Mouse (Mus musculus) embryonic facial prominence, embryonic 11.5 days (tissue): ENCODE measurements around the gene Mme. TPM values are rescaled to one million over a fixed set of nuclear protein-coding genes. Genes with fewer than 3 reads are reported as not detected.

Experiments used
- ATAC-seq: fragments of 200-750 bp; cut with Nextera tagmentation; replicated peaks from 2 replicates; pipeline ENCODE4 v1.8.0; 2017; ENCODE audit warnings: low read depth; ENCODE audit not compliant: insufficient number of reproducible peaks, low FRiP score, low TSS enrichment
- DNase-seq: peaks from one replicate; pipeline ENCODE4 v3.0.0-alpha.2; 2015; ENCODE audit warnings: low spot score
- H3K27ac ChIP-seq: fragments of 300-500 bp; sonication (generic); replicated peaks from 2 replicates; pipeline ENCODE4 v1.5.1; 2014; ENCODE audit warnings: mild to moderate bottlenecking, low read depth, low read length, control low read depth
- H3K27me3 ChIP-seq: fragments of 300-500 bp; sonication (generic); 2 replicates; pipeline ENCODE4 v1.6.1; 2014; ENCODE audit warnings: mild to moderate bottlenecking, low read length, moderate library complexity, mixed read lengths; ENCODE audit not compliant: control insufficient read depth, insufficient read depth
- H3K36me3 ChIP-seq: fragments of 300-500 bp; sonication (generic); replicated peaks from 2 replicates; pipeline ENCODE4 v1.6.1; 2014; ENCODE audit warnings: low read depth, mild to moderate bottlenecking, low read length, moderate library complexity, mixed read lengths; ENCODE audit not compliant: control insufficient read depth, insufficient read depth
- H3K4me1 ChIP-seq: fragments of 300-500 bp; sonication (generic); 2 replicates; pipeline ENCODE4 v1.6.1; 2014; ENCODE audit warnings: low read length, mixed read lengths; ENCODE audit not compliant: control insufficient read depth, insufficient read depth
- H3K4me2 ChIP-seq: fragments of 300-500 bp; sonication (generic); 2 replicates; pipeline ENCODE4 v1.6.1; 2014; ENCODE audit warnings: low read depth, mild to moderate bottlenecking, control low read depth, low read length, moderate library complexity
- H3K4me3 ChIP-seq: fragments of 300-500 bp; sonication (generic); 2 replicates; pipeline ENCODE4 v1.5.1; 2014; ENCODE audit warnings: low read depth, low read length, control low read depth
- H3K9ac ChIP-seq: fragments of 300-500 bp; sonication (generic); replicated peaks from 2 replicates; pipeline ENCODE4 v1.6.1; 2014; ENCODE audit warnings: mild to moderate bottlenecking, control low read depth, low read length
- H3K9me3 ChIP-seq: fragments of 300-500 bp; sonication (generic); replicated peaks from 2 replicates; pipeline ENCODE4 v1.6.1; 2016; ENCODE audit warnings: mild to moderate bottlenecking, low read length, inconsistent platforms, mixed read lengths; ENCODE audit not compliant: control insufficient read depth
- WGBS: fragments of 180-500 bp; shearing (Covaris S2); extraction: QIAGEN DNeasy Blood & Tissue Kit; methylation state at CpG from one replicate; pipeline ENCODE4 v1.1.7; 2014; 5-methylcytosine and 5-hydroxymethylcytosine counted together
- polyA plus RNA-seq: library from polyadenylated mRNA; unstranded; fragments of >200 nt; fragmentation: Nextera tagmentation; extraction: Ambion mirVana; gene quantifications from 2 replicates; pipeline ENCODE4 v1.2.1, GENCODE M21; 2014

The Mme gene
- polyA plus RNA-seq, 1 experiment from 2014 or later: 33.3 TPM

DNA sequence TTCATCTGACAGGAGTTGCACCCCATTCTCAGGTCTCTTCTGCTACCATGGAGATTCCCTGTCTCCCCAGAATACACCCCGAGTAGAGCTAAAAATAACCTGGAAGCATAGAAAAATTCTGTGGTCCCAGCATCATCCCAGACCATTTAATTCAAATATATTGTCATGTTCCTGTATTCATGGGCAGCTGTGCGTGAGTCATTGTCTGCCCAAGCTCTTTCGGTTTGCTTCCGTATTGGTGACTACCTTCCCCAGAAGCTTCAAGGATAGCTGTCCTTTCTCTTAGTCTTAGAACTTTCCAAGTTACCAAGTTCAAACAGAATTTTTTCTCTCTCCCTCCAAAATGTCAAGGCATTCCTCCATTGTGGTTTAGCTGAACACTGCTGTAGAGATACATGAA is 169.7 kb downstream of the Mme start:
- Histone ChIP-seq H3K9ac (no peak overlapping the region), H3K9me3 (no peaks in the 10 kb centered on the region), H3K27ac (no peak overlapping the region), H3K4me2 (no peak overlapping the region), H3K4me3 (no peak overlapping the region), H3K27me3 (no peaks in the 10 kb centered on the region), H3K4me1 (no peaks in the 10 kb centered on the region), H3K36me3 (no peaks in the 10 kb centered on the region)
- ATAC-seq: no peak
- no peak for DNase-seq
- 90% methylated on average over 4 of the region's 4 CpGs for WGBS

DNA sequence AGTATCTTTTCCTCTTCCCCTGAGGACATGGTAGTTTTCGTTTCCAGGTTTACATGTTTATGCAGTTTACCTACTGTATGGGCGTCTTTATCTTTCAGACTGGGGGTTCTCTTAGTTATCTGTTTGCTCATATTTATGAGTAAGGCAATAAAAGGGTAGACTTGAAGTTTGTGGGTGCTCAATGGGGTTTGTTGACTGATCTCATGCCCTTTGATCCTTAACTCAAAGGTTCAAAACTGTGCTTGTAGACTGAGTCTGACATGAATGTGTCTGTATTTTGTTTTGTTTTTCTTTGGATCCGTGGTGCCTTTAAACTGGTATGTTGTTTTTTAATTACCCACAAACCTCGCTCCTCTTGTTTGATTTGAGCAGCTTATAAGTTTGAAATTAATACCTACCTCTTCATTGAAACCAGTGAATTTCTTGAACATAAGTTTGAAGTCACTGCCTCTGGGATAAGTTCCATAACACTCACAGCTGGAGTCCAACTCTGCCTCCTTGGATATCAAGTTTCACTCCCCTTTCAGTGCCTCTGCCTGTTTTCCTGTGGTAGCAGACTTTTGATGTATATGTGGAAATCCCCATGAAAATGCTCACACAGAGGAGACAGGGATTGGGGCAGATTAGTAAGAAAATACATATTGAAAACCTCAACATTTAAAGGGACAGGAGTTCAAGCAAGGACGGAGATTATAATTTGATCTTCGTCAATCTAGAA is 171.0 kb downstream of the Mme start:
- Histone ChIP-seq H3K36me3 (no peaks in the 10 kb centered on the region), H3K9ac (no peak overlapping the region), H3K4me1 (no peaks in the 10 kb centered on the region), H3K9me3 (no peaks in the 10 kb centered on the region), H3K27ac (no peak overlapping the region), H3K4me2 (no peak overlapping the region), H3K4me3 (no peak overlapping the region), H3K27me3 (no peaks in the 10 kb centered on the region)
- DNase-seq (peak; percentile 81), ATAC-seq (no peak)
- WGBS: 38% methylated on average over 6 of the region's 6 CpGs

DNA sequence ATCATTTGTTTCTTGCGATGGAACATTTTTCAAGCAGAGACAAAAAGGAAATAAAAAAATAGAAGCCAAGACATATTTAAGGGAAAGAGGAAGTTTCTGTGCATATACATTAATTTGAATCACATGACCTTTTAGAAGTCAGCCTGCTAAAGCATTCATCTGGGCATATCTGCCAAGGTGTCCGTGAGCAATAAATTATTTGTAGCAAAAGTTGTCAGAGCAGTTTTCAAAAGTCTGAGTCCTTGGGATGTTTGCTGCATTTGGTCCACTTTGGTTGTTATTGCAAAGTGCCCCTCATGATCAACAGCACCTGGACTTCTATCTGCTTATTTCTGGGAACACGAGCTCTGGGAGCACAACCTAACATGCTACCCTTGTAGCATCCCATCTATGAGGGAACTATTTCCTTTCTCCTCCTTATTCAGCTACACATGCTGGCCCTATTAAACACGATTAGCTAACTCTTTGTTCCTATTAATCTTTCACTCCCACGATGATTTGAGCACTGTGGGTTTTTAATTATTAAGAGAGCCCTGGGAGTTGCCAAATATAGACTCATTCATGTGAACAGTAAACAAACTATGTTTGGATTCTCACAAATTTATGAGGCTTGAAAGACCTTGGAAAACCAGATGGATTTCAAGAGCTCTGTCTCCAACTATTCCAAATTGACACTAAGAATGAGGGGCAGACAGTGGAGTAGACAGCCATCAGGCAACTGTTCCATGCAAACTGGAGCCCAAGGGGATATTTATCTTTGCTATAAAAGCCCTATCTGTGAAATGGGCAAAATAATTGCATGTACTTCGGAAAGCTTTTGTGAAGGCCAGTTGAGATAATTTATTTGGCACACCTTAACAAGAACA is 171.9 kb downstream of the Mme start:
- Histone ChIP-seq H3K4me2 (no peak overlapping the region), H3K4me3 (no peak overlapping the region), H3K9me3 (no peaks in the 10 kb centered on the region), H3K27ac (no peak overlapping the region), H3K36me3 (no peaks in the 10 kb centered on the region), H3K9ac (no peak overlapping the region), H3K4me1 (no peaks in the 10 kb centered on the region), H3K27me3 (no peaks in the 10 kb centered on the region)
- 64% methylated on average over 6 of the region's 6 CpGs for WGBS
- no peak for ATAC-seq
- DNase-seq: no peak

DNA sequence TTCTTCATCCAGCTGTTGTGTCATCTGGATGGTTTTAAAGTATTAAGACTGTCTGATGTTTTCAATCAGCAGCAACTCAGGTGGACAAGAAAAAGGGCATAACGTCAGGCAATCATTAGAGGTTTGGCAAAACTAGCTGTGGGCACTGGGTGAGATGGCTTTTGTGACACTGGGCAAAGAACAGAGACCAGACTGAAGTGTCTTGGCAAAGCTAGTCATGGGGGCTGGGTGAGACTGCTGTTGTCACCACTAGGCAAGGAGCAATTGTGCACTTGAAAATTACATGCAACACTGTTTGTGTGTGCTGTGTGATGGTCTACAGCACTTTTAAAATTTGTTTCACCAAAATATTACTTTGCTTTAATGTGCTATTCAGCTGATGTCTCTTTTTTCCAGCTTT is 175.9 kb downstream of the Mme start:
- H3K36me3 ChIP-seq: no peaks in the 10 kb centered on the region
- no peak overlapping the region for H3K4me3 ChIP-seq
- no peaks in the 10 kb centered on the region for H3K9me3 ChIP-seq
- H3K4me1 ChIP-seq: no peaks in the 10 kb centered on the region
- DNase-seq (no peak), ATAC-seq (no peak)
- WGBS: 46% methylated on average over 1 of the region's 1 CpGs
- no peak overlapping the region for H3K4me2 ChIP-seq
- no peak overlapping the region for H3K9ac ChIP-seq
- no peaks in the 10 kb centered on the region for H3K27me3 ChIP-seq
- H3K27ac ChIP-seq: no peak overlapping the region

DNA sequence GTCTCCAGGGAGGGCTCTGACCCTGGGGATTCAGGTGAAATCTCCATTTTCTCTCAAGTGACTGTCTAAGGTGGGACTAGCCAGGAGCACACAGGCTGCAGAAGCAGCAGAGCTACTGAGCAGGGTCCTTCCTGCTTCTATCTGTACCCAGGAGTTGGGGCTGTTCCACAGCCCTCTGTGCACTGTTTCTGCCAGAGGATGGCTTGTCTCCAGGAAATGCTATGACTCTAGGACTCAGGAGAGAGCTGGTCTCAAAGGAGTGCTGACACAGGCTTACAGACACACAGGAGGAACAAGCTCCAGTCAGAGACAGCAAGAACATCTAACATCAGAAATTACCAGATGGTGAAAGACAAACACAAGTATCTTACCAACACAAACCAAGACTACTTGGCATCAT is 176.4 kb downstream of the Mme start:
- no peaks in the 10 kb centered on the region for H3K9me3 ChIP-seq
- no peaks in the 10 kb centered on the region for H3K4me1 ChIP-seq
- H3K27ac ChIP-seq: no peak overlapping the region
- no peaks in the 10 kb centered on the region for H3K27me3 ChIP-seq
- DNase-seq (no peak), ATAC-seq (no peak)
- H3K4me2 ChIP-seq: no peak overlapping the region
- H3K9ac ChIP-seq: no peak overlapping the region
- no peaks in the 10 kb centered on the region for H3K36me3 ChIP-seq
- H3K4me3 ChIP-seq: no peak overlapping the region

DNA sequence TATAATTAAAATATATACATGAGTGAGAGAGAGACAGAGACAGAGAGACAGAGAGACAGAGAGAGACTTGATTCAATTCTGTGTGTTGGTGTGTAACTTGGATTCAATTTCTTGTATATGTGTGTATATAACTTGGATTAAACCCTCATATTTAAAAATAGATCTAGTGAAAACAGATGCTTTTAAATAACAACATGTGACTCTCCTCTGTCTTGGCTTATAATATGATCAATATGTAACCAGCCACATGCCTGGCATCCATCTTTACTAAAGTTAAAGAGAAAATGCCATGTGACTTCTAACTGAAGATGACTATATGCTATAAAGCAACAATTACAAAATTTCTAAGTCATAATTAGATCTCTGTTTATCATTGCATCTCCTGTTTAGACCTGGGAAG is 182.2 kb downstream of the Mme start:
- ATAC-seq (no peak), DNase-seq (peak; percentile 28)
- Histone ChIP-seq H3K27me3 (no peaks in the 10 kb centered on the region), H3K36me3 (no peaks in the 10 kb centered on the region), H3K4me2 (no peak overlapping the region), H3K27ac (no peak overlapping the region), H3K4me3 (no peak overlapping the region), H3K9ac (no peak overlapping the region), H3K9me3 (no peaks in the 10 kb centered on the region), H3K4me1 (no peaks in the 10 kb centered on the region)

Other genes starting within 250 kb of the Mme start
- gene Gm34302, start 242.3 kb downstream of the Mme start, polyA plus RNA-seq: not detected in 2 replicates